Mouse (Mus musculus): ENCODE measurements around the gene Foxl2.

The Foxl2 gene

DNA sequence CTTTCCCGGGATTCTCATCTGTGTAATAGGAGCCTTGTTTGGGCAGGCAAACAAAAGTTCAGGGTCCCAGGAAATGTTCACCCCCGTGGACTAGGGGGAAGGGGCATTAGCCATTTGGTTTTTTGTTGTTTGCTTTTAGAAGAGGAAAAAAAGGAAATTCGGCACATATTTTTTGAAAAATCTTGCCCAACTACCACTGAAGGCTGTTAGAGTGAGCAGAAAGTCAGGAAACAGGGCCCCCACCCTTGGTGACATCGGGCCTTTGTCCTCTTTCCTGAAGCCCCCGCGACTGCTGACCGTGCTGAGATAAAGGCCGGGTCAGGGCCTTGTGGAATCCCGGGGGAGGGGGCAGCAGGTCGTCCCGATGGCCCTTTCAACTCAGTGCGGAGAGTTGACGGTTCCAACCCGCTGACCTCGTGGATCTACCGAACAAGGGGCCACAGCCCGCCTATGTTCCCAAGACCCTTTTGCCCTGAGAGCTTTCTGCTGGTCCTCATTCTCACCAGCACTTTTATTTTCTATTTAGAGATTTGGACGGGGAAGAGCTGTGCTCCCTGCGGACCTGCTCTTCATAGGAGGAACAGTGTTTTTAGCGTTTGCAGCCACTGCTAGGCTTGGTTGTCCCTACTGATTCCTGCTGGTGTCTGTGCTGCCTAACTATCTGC, 7.5 kb downstream of the Foxl2 start:
- DNase-seq (ENCODE audit: low read depth): no peak

DNA sequence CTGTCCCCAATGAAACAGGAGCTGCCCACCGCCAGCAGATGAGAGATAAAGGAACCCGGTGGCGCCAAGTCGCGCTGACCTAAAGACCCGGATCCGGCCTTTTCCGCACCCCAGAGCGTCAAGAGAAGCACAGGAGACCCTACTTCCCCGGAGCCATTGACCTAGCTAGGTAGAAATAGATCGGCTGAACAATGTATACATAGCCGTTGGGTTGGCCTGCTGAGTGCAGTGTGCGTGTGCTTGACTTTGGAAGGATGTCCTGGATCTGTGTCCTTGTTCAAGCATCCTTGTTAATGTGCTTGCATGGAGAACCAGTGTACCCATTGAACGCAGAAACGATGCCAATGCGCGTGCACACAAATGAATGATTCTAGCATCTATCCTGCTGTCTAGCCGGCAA, 8.6 kb downstream of the Foxl2 start:
- no peak for DNase-seq (ENCODE audit: low read depth)

DNA sequence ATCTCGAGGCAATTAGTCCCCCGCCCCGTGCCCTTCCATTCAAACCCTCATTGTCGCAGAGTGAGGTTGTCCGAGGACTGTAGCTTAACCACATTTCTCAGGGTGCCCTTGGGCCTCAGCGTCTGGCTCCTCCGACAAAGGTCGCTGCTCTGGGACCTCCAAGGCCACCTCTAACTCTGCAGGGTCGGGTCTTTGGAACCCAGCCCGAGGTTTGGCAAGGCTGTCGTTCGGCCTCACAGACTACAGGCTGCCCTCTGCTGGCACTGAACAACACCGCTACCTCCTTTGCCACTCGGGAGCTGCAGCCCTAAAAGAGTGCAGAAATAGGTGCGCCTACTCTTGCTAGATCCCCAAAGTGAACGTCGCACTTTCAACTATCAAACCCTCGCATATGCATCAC, 10.0 kb downstream of the Foxl2 start:
- DNase-seq (ENCODE audit: low read depth): peak; percentile 6

DNA sequence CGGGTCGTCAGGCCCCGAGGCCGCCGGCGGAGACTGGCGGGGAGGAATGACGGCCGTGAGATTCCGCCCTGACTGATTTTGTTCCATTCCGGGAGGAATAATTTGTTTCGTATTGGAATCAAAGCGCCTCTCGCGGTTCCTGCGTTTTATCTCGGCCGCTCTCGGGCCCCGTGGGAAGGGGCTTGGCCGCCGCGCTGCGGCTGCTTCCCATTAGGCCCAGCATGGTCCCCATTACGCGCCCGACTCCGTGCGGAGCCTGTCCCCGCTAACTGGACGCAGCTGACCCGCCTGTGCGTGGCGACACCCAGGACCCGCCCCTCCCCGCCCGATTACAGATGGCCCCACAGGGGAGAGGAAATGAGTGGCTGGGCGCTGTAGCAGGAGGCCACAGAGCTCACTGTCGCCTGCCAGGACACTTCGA, 18.0 kb downstream of the Foxl2 start:
- DNase-seq (ENCODE audit: low read depth): no peak

DNA sequence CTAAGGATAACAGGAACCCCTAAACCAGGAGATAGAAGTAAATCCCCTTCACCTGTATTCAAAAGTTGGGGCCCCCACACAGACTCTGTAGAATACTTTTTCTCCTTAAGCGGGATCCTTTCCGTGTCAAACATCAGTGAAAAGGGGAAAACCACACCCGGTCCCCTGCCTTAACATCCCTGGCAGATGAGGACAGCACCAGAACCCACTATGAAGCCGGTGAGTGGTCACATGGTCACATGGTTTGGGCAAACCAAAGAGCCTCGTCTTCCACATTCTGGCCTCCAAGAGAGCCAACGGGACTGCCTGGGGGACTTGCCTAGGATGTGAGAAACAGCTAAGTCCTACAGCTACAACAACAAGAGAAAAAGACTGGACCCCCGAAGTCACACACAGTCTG, 18.5 kb downstream of the Foxl2 start:
- DNase-seq (ENCODE audit: low read depth): no peak

DNA sequence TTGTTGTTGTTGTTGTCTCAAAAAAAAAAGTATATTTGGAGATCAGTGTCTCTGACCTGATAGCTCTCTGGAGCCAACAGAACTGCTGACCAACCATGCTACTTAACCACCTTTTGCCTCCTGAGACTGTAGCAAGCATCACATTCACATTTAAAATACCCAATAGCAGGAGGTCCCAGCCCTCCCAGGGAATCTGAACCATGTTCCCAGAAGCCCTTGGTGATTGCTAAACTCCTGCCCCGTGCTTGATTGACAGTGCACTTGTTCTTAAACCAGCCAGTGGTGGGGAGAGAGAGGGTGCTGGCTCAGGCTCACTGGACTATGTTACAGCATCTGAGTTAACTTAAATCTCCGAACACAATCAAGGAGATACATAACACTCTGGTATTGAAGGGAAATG, 19.8 kb downstream of the Foxl2 start:
- no peak for DNase-seq (ENCODE audit: low read depth)

DNA sequence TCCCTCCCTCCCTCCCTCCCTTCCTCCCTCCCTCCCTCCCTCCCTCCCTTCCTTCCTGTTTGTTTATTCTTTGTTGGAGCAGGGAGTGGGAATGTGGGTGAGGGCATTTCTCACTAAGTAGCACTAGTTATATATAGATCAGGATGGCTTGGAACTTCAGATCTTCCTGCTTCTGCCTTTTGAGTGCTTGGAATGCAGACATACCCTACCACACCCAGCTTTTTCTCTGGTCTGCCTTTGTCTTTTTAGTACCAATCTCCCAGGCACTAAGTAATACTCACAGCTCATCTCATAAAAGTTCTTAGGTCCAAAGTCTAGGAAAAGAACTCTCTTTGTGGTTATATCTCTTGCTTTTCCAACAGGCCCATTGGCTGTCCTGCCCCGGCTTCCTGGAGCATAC, 21.0 kb downstream of the Foxl2 start:
- no peak for DNase-seq (ENCODE audit: low read depth)

DNA sequence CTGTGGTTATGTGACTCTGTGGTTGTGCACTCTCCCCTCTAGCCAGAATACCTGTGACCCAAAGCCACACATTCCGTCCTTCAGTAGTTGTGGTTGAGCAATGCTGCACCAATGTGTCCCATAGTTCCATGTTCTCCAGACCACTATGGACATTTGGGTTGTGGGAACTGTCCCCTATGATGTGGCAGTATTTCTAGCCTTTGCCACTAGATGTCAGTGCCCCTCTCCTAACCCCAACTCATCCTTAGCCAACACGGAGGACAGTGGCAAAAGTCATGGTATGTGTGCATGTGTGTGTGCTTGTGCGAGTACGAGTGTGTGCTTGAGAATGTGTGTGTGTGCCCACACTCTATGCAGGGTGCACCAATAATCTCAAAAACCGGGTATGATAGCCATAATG, 21.4 kb downstream of the Foxl2 start:
- DNase-seq (ENCODE audit: low read depth): no peak

DNA sequence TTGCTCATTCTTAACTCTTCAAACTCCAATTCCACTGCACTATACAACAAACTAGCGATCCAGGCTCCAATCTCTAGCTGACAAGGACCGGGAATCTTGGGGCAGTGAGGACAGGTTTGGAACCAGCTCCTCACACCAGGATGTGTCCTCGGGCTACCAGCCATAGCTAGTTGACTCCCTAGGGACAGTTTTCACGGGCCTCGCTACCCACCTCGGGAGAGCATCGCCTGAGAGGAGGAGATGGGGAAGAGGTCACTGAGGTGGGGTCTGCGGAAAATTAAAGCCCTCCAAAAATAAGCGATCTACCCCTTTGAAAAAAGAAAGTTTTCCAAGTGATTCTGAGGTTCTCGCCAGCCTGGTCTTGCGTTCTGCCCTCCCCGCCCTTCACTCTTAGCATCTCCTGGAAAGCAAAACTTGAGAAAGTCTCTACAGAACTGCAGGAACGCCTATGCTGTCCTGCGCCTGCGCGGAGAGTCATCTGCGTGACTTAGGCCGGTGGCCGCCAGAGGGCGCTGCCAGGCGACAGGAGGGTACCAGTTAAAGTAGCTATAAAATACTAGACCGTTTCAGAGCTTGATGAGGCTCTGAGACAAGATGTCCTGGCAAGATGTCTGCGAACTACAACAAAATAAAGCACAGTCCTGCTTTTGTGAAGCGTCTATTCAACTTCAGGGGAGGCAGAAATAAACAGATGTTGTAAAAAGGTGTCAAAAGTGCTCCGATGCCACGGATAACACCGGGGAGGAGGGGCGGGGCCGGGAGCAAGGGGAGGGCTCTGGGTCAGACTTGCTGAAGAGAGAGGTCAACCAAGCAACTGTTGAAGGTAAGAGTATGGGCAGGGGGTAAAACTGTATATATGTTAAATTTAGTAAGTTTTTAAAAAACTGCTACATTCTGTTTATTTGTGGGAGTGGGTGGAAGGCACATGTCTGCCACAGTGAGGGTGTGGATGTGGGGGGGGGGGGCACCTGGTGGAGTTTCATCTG, 24.6 kb downstream of the Foxl2 start:
- peak; percentile 95 for DNase-seq (ENCODE audit: low read depth)

GRCm38 (mm10) chr9:98985800-98986475, 30.9 kb downstream of the Foxl2 start, which contains the start of gene Faim:
Gene Faim, plus strand, starts transcription at chr9:98986373.
- DNase-seq (ENCODE audit: low read depth): peak; percentile 99

GRCm38 (mm10) chr9:98986476-98987096, 31.5 kb downstream of the Foxl2 start:
- peak; percentile 29 for DNase-seq (ENCODE audit: low read depth)

DNA sequence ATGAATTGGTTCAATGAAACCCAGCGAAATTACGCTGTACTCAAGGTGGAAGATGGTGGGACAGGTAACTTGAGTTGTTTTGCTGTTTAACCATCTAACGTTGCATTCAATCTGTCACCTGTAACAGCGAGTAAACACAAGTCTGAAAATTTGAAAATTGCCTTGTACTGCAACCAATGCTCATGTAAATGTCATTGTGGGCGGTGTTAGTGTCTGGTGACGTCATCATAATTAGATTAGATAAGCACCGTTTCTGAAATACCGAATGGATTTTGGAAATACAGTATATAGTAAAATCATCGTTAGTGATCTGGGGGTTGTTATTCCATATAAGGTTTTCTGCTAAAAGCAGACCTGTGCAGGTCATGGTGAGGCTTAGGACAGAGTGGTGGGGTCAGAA, 32.0 kb downstream of the Foxl2 start:
- DNase-seq (ENCODE audit: low read depth): peak; percentile 24

- no peak for DNase-seq (ENCODE audit: low read depth)
Observed at GRCm38 (mm10) chr9:98994103-98994502, 39.0 kb downstream of the Foxl2 start.

GRCm38 (mm10) chr9:98999881-99000339, 44.8 kb downstream of the Foxl2 start:
- DNase-seq (ENCODE audit: low read depth): no peak

- DNase-seq (ENCODE audit: low read depth): no peak
Observed at GRCm38 (mm10) chr9:99001326-99001725, 46.2 kb downstream of the Foxl2 start.

Measured in NIH3T3 (cell line).